Mouse (Mus musculus) bone marrow, adult 2 months (tissue): Measurements from ENCODE around the gene Slc35e2.

Experiments
- CTCF ChIP-seq: fragments of 200-500 bp; IDR thresholded peaks from 2 replicates; pipeline ENCODE4 v1.5.1; 2011; ENCODE audit warnings: low read length, control low read depth; ENCODE audit not compliant: control insufficient read depth, insufficient read depth
- POLR2A ChIP-seq: fragments of 200-500 bp; IDR thresholded peaks from 2 replicates; pipeline ENCODE4 v1.6.1; 2011; ENCODE audit warnings: low read depth, mild to moderate bottlenecking, control low read depth, low read length, borderline replicate concordance; ENCODE audit not compliant: control insufficient read depth

- TF ChIP-seq CTCF (0 out of 2 replicates have a peak, but pooled peaks have one; percentile 16), POLR2A (peak; percentile 60)
Observed at GRCm38 (mm10) chr4:155601091-155601996, at the start of gene Slc35e2.
